Comparison of ENCODE assay signal across 11 mouse cellular contexts in genomic region chr2:20737112-20737808, GRCm38 (mm10).
DNase-seq lines count a peak whose midpoint lies in the region; ATAC-seq and TF ChIP-seq lines count a peak whose summit lies in the region.
"Had no signal": no experiment of that assay in that cellular context is flagged by ENCODE, and none has a peak within 500 bp of the region (broad histone marks: within the 10 kb centered on the region; RNA-seq: fewer than 3 reads in every experiment).

No protein-coding gene starts in this region.

- no peak for TF ChIP-seq CTCF in forebrain, postnatal 0 days (IDR thresholded peaks at IDR 0.05; ENCODE audit: low read depth)

- H3K9ac ChIP-seq in heart, embryonic 12.5 days = no peak overlapping the region
- no peak overlapping the region for H3K9ac ChIP-seq in heart, embryonic 11.5 days (ENCODE audit: low read depth, low read length)
- H3K9ac ChIP-seq in forebrain, postnatal 0 days = no peak overlapping the region
- H3K9ac ChIP-seq: hindbrain, embryonic 12.5 days had no signal

- no peaks in the 10 kb centered on the region for H3K9me3 ChIP-seq in heart, embryonic 12.5 days (replicated peaks)
- no peaks in the 10 kb centered on the region for H3K9me3 ChIP-seq in heart, embryonic 11.5 days (replicated peaks; ENCODE audit: control insufficient read depth, low read length)
- H3K9me3 ChIP-seq in forebrain, postnatal 0 days (ENCODE audit: low read length) = no peaks in the 10 kb centered on the region
- H3K9me3 ChIP-seq: G1E; hindbrain, embryonic 12.5 days had no signal

- no peak for ATAC-seq in heart, embryonic 12.5 days (ENCODE audit: insufficient number of reproducible peaks, low FRiP score)
- no peak for ATAC-seq in heart, embryonic 11.5 days (replicated peaks; ENCODE audit: insufficient number of reproducible peaks, low FRiP score, low TSS enrichment)
- ATAC-seq in forebrain, postnatal 0 days = no peak

- no peaks in the 10 kb centered on the region for H3K27me3 ChIP-seq in heart, embryonic 12.5 days (replicated peaks)
- H3K27me3 ChIP-seq in heart, embryonic 11.5 days (ENCODE audit: control insufficient read depth, insufficient read depth, low read length) = no peaks in the 10 kb centered on the region
- no peaks in the 10 kb centered on the region for H3K27me3 ChIP-seq in myocyte (ENCODE audit: control insufficient read depth, insufficient read depth, insufficient read length)
- H3K27me3 ChIP-seq in forebrain, postnatal 0 days (ENCODE audit: insufficient read depth, low read length) = no peaks in the 10 kb centered on the region
- H3K27me3 ChIP-seq: hindbrain, embryonic 12.5 days had no signal

- no peak overlapping the region for H3K4me3 ChIP-seq in heart, embryonic 12.5 days
- H3K4me3 ChIP-seq in heart, embryonic 11.5 days (ENCODE audit: low read depth, low read length) = no peak overlapping the region
- peak overlapping the region; percentile 28 for H3K4me3 ChIP-seq in myocyte
- no peak overlapping the region for H3K4me3 ChIP-seq in forebrain, postnatal 0 days (ENCODE audit: low read depth, low read length)
- H3K4me3 ChIP-seq: hindbrain, embryonic 12.5 days had no signal

- no peak for TF ChIP-seq POLR2A in myocyte (IDR thresholded peaks at IDR 0.05; ENCODE audit: insufficient read length, low read depth)

- H3ac ChIP-seq in myocyte (ENCODE audit: control insufficient read depth, insufficient read length) = no peak overlapping the region

- 66% methylated on average over 19 of the region's 19 CpGs for WGBS in heart, embryonic 12.5 days
- 64% methylated on average over 19 of the region's 19 CpGs for WGBS in heart, embryonic 11.5 days (ENCODE audit: insufficient replicate concordance)
- WGBS in forebrain, postnatal 0 days = 82% methylated on average over 19 of the region's 19 CpGs

- H3K79me2 ChIP-seq in myocyte (ENCODE audit: control insufficient read depth, insufficient read depth) = peaks cover 18% of the 10 kb centered on the region

- peak; percentile 27 for DNase-seq in adrenal gland, adult 8-10 months
- peak; percentile 69 for DNase-seq in kidney, adult 9 months
- no peak for DNase-seq in layer of hippocampus, adult 8-10 months (ENCODE audit: low spot score in 2 of 2)
- no peak for DNase-seq in embryo, embryonic 10.5 days (ENCODE audit: low spot score)
- no peak for DNase-seq in forebrain, postnatal 0 days
- DNase-seq: cerebellum, adult 9-11 months had no signal

- H3K27ac ChIP-seq in heart, embryonic 12.5 days (ENCODE audit: poor library complexity, severe bottlenecking) = no peak overlapping the region
- no peak overlapping the region for H3K27ac ChIP-seq in heart, embryonic 11.5 days (ENCODE audit: low read depth, low read length)
- no peak overlapping the region for H3K27ac ChIP-seq in forebrain, postnatal 0 days (ENCODE audit: low read depth, low read length)
- H3K27ac ChIP-seq: hindbrain, embryonic 12.5 days had no signal

- peaks cover 26% of the 10 kb centered on the region for H3K4me1 ChIP-seq in heart, embryonic 12.5 days (replicated peaks)
- peaks cover 7% of the 10 kb centered on the region; the same call in 1 of the 2 replicates for H3K4me1 ChIP-seq in heart, embryonic 11.5 days (ENCODE audit: control insufficient read depth, insufficient read depth, low read length)
- H3K4me1 ChIP-seq in forebrain, postnatal 0 days (ENCODE audit: insufficient read depth) = no peaks in the 10 kb centered on the region

- H3K36me3 ChIP-seq in heart, embryonic 12.5 days = no peaks in the 10 kb centered on the region
- no peaks in the 10 kb centered on the region for H3K36me3 ChIP-seq in heart, embryonic 11.5 days (ENCODE audit: control insufficient read depth, insufficient read depth, low read length)
- H3K36me3 ChIP-seq in myocyte (ENCODE audit: control insufficient read depth, insufficient read depth) = no peaks in the 10 kb centered on the region
- H3K36me3 ChIP-seq in forebrain, postnatal 0 days (ENCODE audit: insufficient read depth) = no peaks in the 10 kb centered on the region
- H3K36me3 ChIP-seq: G1E; hindbrain, embryonic 12.5 days had no signal

- H3K4me2 ChIP-seq in heart, embryonic 12.5 days = 0 out of 2 replicates have a peak overlapping the region, but pooled peaks have one; percentile 16
- H3K4me2 ChIP-seq in heart, embryonic 11.5 days = no peak overlapping the region; the same call in 1 of the 2 replicates
- H3K4me2 ChIP-seq in myocyte (ENCODE audit: low read depth) = peak overlapping the region; percentile 85
- no peak overlapping the region for H3K4me2 ChIP-seq in forebrain, postnatal 0 days (ENCODE audit: low read depth)
- H3K4me2 ChIP-seq: hindbrain, embryonic 12.5 days had no signal

TF ChIP-seq in myocyte, 11 proteins besides CTCF, POLR2A, EP300 and RAD21:
- TF ChIP-seq POLR2AphosphoS2 (IDR thresholded peaks at IDR 0.05; ENCODE audit: insufficient read length, low read depth) (peak; percentile 17), USF1 (IDR thresholded peaks at IDR 0.05; ENCODE audit: low read depth) (no peak)

Comparison
In these comparisons a context has a peak if more than half of its experiments do, and no peak if none do; other contexts are left out.
1. H3K4me2 ChIP-seq: peak in heart, embryonic 12.5 days (single experiment) and myocyte (single experiment); none in heart, embryonic 11.5 days (single experiment) and forebrain, postnatal 0 days (single experiment).
2. DNase-seq: peak in adrenal gland, adult 8-10 months (single experiment) and kidney, adult 9 months (single experiment); none in layer of hippocampus, adult 8-10 months (0 of 2), embryo, embryonic 10.5 days (single experiment) and forebrain, postnatal 0 days (single experiment).